Mouse (Mus musculus): ENCODE measurements around the gene Ercc6.

Ercc6 gene

GRCm38 (mm10) chr14:32513336-32514032 lies at the start of gene Ercc6:
Gene Ercc6, plus strand, starts transcription at chr14:32513521.
- DNase-seq (ENCODE audit: low spot score) = peak; percentile 98

- peak; percentile 39 for DNase-seq (ENCODE audit: low spot score)
Observed at GRCm38 (mm10) chr14:32464601-32465505, 48.5 kb upstream of the Ercc6 start, which contains the start of gene Slc18a3. Gene Slc18a3, minus strand, starts transcription at chr14:32464850.

DNA sequence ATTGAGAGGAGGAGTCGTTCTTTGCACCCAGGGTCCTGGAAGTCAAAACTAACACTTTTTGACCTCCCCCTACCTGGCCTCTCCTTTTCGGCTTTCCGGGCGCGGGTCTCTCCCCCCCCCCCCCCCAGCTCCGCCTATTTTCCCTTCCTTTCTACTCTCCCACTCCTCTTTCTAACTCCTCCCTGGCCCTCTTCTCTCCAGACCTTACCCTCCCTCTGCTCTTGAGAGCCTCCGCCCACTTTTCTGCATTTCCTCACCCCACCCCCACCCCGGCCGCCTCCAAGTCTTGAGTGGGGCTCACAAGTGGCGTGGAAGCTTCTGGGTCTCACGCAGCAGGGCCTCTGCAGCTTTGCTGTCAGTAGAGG lies 47.8 kb upstream of the Ercc6 start:
- peak; percentile 1 for DNase-seq (ENCODE audit: low spot score)

- no peak for DNase-seq (ENCODE audit: low spot score)
Observed at GRCm38 (mm10) chr14:32465889-32466288, 47.4 kb upstream of the Ercc6 start, which contains the start of gene Chat. Gene Chat, minus strand, starts transcription at chr14:32465989.

DNA sequence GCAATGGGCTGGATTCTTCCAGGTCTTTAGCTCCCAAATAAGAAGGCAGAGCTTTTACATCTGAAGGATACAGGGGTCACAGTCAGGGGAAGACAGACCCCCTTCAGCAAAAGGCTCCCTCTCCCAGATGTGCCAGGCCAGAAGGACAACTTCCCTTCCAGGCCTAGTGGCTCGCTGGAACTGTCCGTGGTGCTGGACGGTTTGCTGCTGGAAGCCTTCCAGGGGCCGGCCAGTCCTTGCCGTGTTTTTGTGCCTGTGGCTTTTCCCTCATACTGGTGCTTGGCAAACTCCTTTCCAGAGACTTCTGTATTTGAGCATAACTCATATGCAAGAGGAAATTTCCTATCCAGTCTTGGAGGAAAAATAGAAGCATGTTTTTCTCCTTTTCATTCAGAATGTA lies 45.7 kb upstream of the Ercc6 start:
- peak; percentile 78 for DNase-seq (ENCODE audit: low spot score)

DNA sequence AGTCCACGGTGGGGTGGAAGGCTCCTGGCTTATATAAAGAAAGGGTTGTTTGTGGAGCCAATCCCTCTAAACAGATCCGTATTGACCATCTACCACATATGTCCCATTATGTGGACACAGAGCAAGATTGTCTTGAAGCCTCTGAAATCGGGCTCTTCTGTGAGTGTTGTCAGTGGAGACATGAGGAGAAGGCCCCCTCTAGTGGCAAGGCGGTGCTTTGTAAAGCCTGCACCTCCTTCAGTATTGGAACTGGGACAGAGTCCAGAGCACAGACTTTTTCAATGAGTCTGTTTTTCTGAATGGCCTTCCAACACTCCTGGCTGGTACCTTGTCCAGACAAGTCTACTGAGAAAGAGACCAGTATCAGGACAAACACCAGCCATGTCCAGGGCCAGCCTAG lies 40.3 kb upstream of the Ercc6 start:
- DNase-seq (ENCODE audit: low spot score) = peak; percentile 80

GRCm38 (mm10) chr14:32476559-32476958 lies 36.8 kb upstream of the Ercc6 start:
- no peak for DNase-seq (ENCODE audit: low spot score)

DNA sequence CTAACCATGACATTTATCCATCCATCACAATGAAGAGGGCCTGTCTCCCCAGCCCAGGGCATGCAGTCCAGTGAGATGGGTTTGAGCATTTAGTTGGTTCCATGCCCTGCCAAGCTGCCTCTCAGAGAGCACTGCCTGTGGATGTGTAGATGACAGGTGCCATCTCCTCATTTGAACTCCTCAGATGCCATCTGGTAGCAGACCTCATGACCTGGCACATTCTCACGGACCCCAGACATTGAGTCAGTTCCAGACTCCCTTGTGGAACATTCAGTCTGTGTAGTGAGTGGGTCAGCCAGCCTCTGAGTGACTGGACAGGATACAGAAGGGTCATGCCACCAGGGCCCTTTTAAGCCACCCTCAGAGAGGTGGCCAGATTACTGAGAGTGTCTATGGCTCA lies 35.7 kb upstream of the Ercc6 start:
- DNase-seq (ENCODE audit: low spot score) = no peak

DNA sequence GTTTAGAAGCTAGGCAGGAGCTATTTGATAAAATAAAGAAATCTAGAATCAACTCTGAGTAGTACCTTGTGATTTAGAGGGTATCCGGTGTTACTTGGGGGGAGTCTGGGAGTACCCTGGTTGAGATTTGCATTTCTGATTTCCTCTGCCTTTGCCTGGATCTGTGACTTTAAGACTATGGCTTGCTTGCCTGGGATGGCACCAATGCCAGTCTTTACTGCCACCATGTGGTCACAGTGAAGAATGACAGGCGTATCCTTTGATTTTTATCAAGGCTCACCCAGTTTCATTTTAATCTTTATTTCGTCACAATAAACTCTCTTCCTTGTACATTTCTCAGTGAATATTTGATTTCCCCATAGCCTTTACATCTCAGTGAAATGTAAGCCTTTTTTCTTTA lies 31.3 kb upstream of the Ercc6 start:
- DNase-seq (ENCODE audit: low spot score) = peak; percentile 80

- peak; percentile 5 for DNase-seq (ENCODE audit: low spot score)
Observed at GRCm38 (mm10) chr14:32492521-32492920, 20.8 kb upstream of the Ercc6 start.

DNA sequence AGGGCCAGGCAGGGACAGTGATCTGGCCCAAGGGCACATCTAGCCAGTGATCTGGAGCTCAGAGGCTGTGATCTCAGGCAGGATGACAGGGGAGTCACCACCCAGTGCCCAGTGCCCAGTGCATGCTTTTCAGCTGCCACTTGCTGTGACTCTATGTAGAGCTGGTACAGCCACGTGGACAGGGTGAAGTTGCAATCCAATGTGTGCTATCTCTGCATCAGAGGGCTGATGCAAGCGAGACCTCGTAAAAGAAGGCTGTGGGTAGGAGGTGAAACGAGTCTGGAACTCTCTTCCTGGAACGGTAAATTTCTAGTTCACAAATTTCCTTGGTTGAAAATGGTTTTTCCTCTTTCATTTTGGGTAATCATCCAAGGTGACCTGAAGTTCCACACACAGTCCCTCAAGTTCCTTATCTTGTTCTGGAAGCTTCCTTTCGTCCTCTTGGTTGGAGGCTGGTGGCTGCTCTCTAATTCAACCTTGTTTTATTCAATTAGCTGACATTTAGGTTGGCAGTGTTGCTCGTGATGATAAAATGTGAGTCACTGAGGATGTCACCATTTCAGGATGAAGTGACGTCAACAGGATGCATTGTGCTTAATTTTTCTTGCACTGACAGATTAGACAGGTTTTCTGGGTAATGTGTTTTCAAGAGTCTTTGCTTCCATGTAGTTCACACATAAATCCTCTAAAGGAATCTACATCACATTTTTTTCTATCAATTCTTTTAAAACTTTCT lies 17.0 kb upstream of the Ercc6 start:
- no peak for DNase-seq (ENCODE audit: low spot score)

DNA sequence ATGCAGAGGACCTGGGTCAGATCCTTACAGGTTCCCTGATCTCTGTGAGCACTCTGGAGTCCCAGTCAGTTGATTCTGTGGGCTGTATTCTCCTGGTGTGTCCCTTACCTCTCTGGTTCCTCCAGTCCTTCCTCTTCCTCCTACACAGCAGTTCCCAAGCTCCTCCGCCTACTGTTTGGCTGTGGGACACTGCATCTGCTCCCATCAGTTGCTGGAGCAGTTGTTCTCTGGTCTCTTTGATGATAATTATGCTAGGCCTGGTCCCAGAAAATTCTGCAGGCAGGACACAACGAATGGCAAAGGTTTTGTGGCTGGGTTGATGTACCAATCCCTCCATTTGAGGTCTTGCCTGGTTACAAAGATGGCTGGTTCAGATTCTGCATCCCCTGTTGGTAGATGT lies 12.0 kb upstream of the Ercc6 start:
- no peak for DNase-seq (ENCODE audit: low spot score)

GRCm38 (mm10) chr14:32502764-32503688 lies 10.3 kb upstream of the Ercc6 start:
- no peak for DNase-seq (ENCODE audit: low spot score)

GRCm38 (mm10) chr14:32503897-32504296 lies 9.4 kb upstream of the Ercc6 start:
- DNase-seq (ENCODE audit: low spot score) = no peak

DNA sequence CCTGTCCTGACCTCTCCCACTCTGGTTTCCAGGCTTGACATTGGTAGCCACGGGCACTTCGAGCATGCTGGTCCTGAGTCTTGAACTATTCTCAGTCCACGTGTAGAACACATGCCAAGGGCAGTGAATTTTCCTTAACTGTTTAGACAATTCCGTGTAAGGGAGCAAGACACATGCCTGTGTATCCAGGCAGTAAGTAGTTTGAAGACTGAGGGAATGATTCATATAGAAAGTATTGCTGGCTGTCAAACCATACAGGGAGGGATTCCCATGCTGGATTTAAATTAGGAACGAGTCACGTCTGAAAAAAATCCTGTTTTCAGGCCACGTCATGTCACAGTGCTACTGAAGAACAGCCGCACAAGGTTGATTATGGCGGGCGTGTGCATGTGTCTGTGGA lies 7.0 kb upstream of the Ercc6 start:
- no peak for DNase-seq (ENCODE audit: low spot score)

GRCm38 (mm10) chr14:32507216-32507615 lies 6.1 kb upstream of the Ercc6 start:
- DNase-seq (ENCODE audit: low spot score) = no peak

GRCm38 (mm10) chr14:32508105-32508835 lies 5.1 kb upstream of the Ercc6 start:
- no peak for DNase-seq (ENCODE audit: low spot score)

DNA sequence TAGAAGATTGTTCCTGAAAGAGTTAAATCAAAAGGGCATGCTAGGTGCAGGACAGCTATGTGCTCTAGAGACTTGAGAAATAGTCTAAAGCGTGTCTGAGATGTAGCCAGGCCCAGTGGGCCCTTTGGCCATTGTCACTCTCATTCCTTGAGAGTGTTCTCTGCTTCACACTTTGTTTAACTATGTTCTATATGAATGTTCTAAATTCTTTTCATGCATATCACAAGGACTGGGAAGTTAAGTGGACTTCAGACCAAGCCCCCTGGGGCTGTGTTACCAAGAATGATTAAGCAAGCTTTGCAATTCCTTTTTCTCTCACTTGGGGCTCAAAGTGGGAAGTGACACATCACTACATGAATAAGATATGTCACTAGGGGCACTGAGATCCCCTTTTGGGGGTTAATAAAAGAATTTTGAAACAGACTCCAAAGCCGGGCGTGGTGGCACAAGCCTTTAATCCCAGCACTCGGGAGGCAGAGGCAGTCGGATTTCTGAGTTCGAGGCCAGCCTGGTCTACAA lies 3.8 kb upstream of the Ercc6 start:
- no peak for DNase-seq (ENCODE audit: low spot score)

GRCm38 (mm10) chr14:32512912-32513311 lies 409 bp upstream of the Ercc6 start:
- no peak for DNase-seq (ENCODE audit: low spot score)

GRCm38 (mm10) chr14:32516086-32516485 lies 2.8 kb downstream of the Ercc6 start:
- DNase-seq (ENCODE audit: low spot score) = no peak
